Mouse (Mus musculus): Measurements from ENCODE around the gene Col4a1. TPM values are rescaled to one million over a fixed set of nuclear protein-coding genes. Genes with fewer than 3 reads are reported as not detected.

The Col4a1 gene
- polyA plus RNA-seq, 1 experiment from 2014 or later, result 368 TPM

DNA sequence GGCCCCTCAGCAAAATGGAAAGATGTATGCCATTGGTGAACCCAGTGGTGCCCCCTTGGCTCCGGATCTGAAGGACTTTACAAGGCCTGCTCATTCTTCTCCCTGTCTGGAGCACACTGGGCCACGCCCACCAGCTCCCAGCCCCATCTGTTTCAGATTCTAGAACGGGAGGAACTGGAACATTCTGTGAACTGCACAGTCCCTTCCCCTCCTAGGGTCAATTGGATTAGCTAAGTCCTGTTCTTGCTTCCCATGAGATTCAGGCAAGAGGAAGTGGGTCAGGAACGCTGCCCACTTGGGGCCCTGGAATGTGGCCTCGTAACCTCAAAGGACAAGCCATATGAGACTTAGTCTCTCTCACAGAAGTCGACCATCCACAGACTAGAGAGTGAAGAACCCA lies 41.8 kb downstream of the Col4a1 start:
- Histone ChIP-seq H3K9me3 (ENCODE audit: control insufficient read depth, low read length) (no peaks in the 10 kb centered on the region), H3K4me3 (ENCODE audit: low read length) (no peak overlapping the region), H3K9ac (ENCODE audit: low read length) (no peak overlapping the region), H3K27me3 (ENCODE audit: control insufficient read depth, insufficient read depth, low read depth, low read length) (no peaks in the 10 kb centered on the region), H3K36me3 (ENCODE audit: control insufficient read depth, insufficient read depth, low read length) (peaks cover 8% of the 10 kb centered on the region), H3K4me1 (replicated peaks; ENCODE audit: control insufficient read depth, insufficient read depth, low read length) (peaks cover 64% of the 10 kb centered on the region), H3K27ac (ENCODE audit: low read length) (no peak overlapping the region), H3K4me2 (ENCODE audit: low read depth, low read length) (no peak overlapping the region)
- ATAC-seq (ENCODE audit: low read depth), result peak; percentile 34; the same call in 1 of the 2 replicates
- WGBS, result 56% methylated on average over 6 of the region's 6 CpGs

DNA sequence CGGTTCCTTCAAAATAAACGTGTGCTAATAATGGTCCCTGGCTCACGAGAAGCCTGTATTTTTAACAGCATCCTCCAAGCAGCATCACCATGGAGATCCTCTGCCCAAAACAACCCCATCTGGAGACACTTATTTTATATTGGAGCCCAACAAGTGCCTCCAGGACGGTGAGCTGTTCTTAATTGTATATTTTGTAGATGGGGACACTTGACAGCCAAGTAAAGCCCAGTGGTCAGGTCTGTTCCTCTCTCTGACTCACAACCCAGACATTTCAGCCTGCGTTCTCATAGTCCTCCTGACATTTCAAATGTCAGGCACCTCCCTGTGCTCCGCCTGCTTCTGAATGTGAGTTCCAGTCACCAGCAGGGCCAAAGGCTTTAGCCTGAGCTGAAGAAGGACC lies 43.9 kb downstream of the Col4a1 start:
- H3K9ac ChIP-seq (ENCODE audit: low read length), result no peak overlapping the region
- H3K36me3 ChIP-seq (ENCODE audit: control insufficient read depth, insufficient read depth, low read length), result peaks cover 10% of the 10 kb centered on the region
- WGBS, result 72% methylated on average over 6 of the region's 6 CpGs
- no peaks in the 10 kb centered on the region for H3K27me3 ChIP-seq (ENCODE audit: control insufficient read depth, insufficient read depth, low read depth, low read length)
- peak overlapping the region; percentile 27; the same call in 1 of the 2 replicates for H3K27ac ChIP-seq (ENCODE audit: low read length)
- no peak overlapping the region for H3K4me2 ChIP-seq (ENCODE audit: low read depth, low read length)
- peaks cover 55% of the 10 kb centered on the region for H3K4me1 ChIP-seq (replicated peaks; ENCODE audit: control insufficient read depth, insufficient read depth, low read length)
- no peak for ATAC-seq (ENCODE audit: low read depth)
- H3K9me3 ChIP-seq (ENCODE audit: control insufficient read depth, low read length), result no peaks in the 10 kb centered on the region
- no peak overlapping the region for H3K4me3 ChIP-seq (ENCODE audit: low read length)

DNA sequence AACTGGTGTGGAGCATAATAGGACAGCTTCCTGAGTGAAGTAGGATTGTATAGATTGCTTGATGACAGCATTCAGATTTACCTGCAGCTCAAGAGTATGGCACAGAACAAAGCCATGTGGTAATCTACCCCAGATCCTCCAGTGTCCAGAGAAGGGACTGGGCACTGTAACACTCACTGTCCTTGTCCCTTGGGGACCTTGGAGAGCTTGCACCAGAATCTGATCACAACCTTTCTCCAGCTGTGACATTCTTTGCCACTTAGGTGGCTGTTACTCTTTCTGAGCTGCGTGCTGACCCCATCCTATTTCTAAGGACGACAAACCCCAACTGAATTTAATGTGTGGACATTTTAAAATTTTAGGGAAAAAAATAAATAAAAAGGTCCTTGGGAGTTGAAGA lies 46.2 kb downstream of the Col4a1 start:
- Histone ChIP-seq H3K4me2 (ENCODE audit: low read depth, low read length) (no peak overlapping the region), H3K36me3 (ENCODE audit: control insufficient read depth, insufficient read depth, low read length) (peaks cover 10% of the 10 kb centered on the region), H3K9me3 (ENCODE audit: control insufficient read depth, low read length) (no peaks in the 10 kb centered on the region), H3K9ac (ENCODE audit: low read length) (no peak overlapping the region), H3K4me1 (replicated peaks; ENCODE audit: control insufficient read depth, insufficient read depth, low read length) (peaks cover 50% of the 10 kb centered on the region), H3K27ac (ENCODE audit: low read length) (no peak overlapping the region), H3K4me3 (ENCODE audit: low read length) (no peak overlapping the region), H3K27me3 (ENCODE audit: control insufficient read depth, insufficient read depth, low read depth, low read length) (no peaks in the 10 kb centered on the region)
- no peak for ATAC-seq (ENCODE audit: low read depth)
- 73% methylated on average over 2 of the region's 2 CpGs for WGBS

DNA sequence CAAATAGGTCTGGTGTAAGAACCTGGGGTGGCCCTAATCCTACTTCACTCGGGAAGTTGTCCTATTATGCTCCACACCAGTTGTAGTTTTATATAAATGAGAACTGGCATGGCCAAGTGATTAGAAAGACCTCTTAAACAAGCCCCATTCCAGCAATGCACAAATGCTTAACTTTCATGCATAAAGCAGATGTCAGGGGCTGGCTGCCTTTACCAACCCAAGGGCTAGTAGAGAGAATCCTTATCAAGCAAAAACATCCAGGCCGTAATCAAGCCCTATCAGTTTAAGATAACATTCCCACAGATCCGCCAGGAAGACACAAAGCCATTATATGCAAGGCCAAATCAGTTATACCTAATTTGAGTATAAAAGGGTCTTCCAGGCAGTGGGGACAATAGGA lies 46.7 kb downstream of the Col4a1 start:
- no peak for ATAC-seq (ENCODE audit: low read depth)
- WGBS, result 70% methylated on average over 3 of the region's 3 CpGs
- H3K4me3 ChIP-seq (ENCODE audit: low read length), result no peak overlapping the region
- H3K9ac ChIP-seq (ENCODE audit: low read length), result no peak overlapping the region
- H3K27ac ChIP-seq (ENCODE audit: low read length), result no peak overlapping the region
- H3K27me3 ChIP-seq (ENCODE audit: control insufficient read depth, insufficient read depth, low read depth, low read length), result no peaks in the 10 kb centered on the region
- H3K4me1 ChIP-seq (replicated peaks; ENCODE audit: control insufficient read depth, insufficient read depth, low read length), result peaks cover 46% of the 10 kb centered on the region
- peaks cover 10% of the 10 kb centered on the region for H3K36me3 ChIP-seq (ENCODE audit: control insufficient read depth, insufficient read depth, low read length)
- H3K4me2 ChIP-seq (ENCODE audit: low read depth, low read length), result no peak overlapping the region
- no peaks in the 10 kb centered on the region for H3K9me3 ChIP-seq (ENCODE audit: control insufficient read depth, low read length)

DNA sequence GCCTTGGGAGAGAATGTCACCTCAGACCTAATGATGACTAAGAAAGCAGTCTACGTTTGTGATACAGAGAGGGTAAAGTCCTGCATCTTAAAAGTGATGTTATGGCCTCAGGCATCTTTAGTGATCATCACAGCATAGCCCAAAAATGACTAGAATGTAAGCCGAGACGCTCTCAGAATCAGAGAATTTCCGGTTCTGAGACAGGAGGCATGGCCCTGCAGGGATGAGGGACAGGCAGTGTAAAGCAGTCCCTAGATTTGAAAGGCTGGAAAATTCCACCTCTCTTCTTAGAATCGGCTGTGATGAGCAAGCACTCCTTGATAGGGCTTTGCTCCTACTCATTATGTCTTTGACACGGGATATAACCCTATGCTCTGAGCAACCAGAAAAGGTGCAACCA lies 48.8 kb downstream of the Col4a1 start:
- Histone ChIP-seq H3K9ac (ENCODE audit: low read length) (no peak overlapping the region), H3K4me1 (replicated peaks; ENCODE audit: control insufficient read depth, insufficient read depth, low read length) (peaks cover 49% of the 10 kb centered on the region), H3K36me3 (ENCODE audit: control insufficient read depth, insufficient read depth, low read length) (peaks cover 10% of the 10 kb centered on the region), H3K4me2 (ENCODE audit: low read depth, low read length) (no peak overlapping the region), H3K27me3 (ENCODE audit: control insufficient read depth, insufficient read depth, low read depth, low read length) (no peaks in the 10 kb centered on the region), H3K4me3 (ENCODE audit: low read length) (no peak overlapping the region), H3K9me3 (ENCODE audit: control insufficient read depth, low read length) (no peaks in the 10 kb centered on the region), H3K27ac (ENCODE audit: low read length) (no peak overlapping the region)
- WGBS, result 78% methylated on average over 6 of the region's 6 CpGs
- ATAC-seq (ENCODE audit: low read depth), result no peak

DNA sequence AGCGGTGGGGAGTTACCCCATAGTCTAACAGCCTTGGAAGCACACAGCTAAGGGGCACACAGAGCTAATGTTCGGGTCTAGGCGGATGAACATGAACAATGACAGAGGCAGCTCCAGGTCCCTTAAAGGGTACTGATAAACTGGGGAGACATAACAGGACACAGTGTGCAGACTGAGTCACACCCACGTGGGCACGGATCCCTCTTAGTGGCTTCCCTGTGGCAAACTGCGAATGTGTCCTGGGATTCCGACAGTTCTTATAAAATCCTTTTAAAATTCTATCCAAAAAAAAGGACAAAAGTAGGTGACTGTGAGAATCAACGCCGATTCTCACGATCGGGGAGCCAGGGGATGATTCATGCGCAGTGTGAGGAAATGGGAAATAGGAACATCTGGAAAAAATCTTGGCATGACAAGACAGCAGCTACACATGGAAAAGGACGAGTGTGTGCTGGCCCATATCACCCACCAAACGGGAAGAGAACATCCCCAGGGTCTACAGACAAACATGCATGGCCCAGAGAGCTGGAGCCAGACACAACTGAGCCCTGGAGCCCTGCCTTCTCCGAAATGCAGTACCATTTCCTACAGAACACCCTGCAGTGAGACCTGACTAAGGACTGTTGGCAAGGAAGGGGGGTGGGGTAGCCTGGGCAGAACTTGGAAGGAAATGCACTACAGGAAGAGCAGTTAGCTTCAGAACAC lies 50.4 kb downstream of the Col4a1 start:
- Histone ChIP-seq H3K27ac (ENCODE audit: low read length) (peak overlapping the region; percentile 15; the same call in 1 of the 2 replicates), H3K4me1 (replicated peaks; ENCODE audit: control insufficient read depth, insufficient read depth, low read length) (peaks cover 50% of the 10 kb centered on the region), H3K9me3 (ENCODE audit: control insufficient read depth, low read length) (no peaks in the 10 kb centered on the region), H3K9ac (ENCODE audit: low read length) (no peak overlapping the region), H3K36me3 (ENCODE audit: control insufficient read depth, insufficient read depth, low read length) (peaks cover 10% of the 10 kb centered on the region), H3K4me3 (ENCODE audit: low read length) (no peak overlapping the region), H3K4me2 (ENCODE audit: low read depth, low read length) (no peak overlapping the region), H3K27me3 (ENCODE audit: control insufficient read depth, insufficient read depth, low read depth, low read length) (no peaks in the 10 kb centered on the region)
- WGBS, result 61% methylated on average over 15 of the region's 15 CpGs
- ATAC-seq (ENCODE audit: low read depth), result peak; percentile 60

DNA sequence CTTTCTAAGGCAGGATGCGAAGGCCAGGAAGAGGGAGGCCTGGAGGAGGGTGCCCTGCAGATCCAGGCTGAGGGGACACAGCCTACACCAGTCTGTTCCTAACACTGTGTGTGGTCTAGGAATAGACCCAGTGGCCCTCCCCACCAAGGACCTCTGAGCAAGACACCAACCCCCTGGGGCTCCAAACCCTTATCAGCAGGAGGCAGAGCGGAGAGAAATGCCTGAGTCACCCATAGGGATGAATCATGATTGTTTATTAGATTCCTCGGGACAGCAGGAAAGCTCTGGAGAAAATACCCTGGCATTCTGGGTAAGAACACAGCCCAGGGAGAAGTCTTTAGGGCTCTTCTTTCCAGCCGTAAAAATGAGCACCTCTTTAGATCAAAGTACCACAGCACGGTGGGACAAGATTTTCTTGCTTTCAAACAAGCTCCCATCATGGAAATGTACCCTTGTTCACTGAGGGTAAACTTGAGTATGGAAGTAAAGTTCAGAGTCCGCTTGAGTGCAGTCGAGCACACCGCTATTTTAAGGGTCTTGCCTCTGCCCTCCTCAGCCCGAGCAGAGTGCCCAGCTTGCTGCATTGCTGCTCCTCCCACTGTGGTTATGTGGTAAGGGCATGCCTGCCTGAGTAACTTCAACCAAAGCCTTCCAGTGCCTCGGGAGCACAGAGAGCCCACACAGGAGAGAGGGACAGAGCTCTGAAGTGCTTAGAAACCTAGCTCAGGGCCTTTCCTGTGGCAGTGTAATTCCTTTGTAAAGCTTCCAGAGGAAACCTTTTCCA lies 52.6 kb downstream of the Col4a1 start:
- 20% methylated on average over 10 of the region's 10 CpGs for WGBS
- H3K9ac ChIP-seq (ENCODE audit: low read length), result 0 out of 2 replicates have a peak overlapping the region, but pooled peaks have one; percentile 38
- peak; percentile 66 for ATAC-seq (ENCODE audit: low read depth)
- H3K36me3 ChIP-seq (ENCODE audit: control insufficient read depth, insufficient read depth, low read length), result peaks cover 2% of the 10 kb centered on the region; the same call in 1 of the 2 replicates
- no peak overlapping the region for H3K4me3 ChIP-seq (ENCODE audit: low read length)
- no peak overlapping the region for H3K4me2 ChIP-seq (ENCODE audit: low read depth, low read length)
- H3K9me3 ChIP-seq (ENCODE audit: control insufficient read depth, low read length), result no peaks in the 10 kb centered on the region
- peaks cover 55% of the 10 kb centered on the region for H3K4me1 ChIP-seq (replicated peaks; ENCODE audit: control insufficient read depth, insufficient read depth, low read length)
- peak overlapping the region; percentile 56 for H3K27ac ChIP-seq (ENCODE audit: low read length)
- H3K27me3 ChIP-seq (ENCODE audit: control insufficient read depth, insufficient read depth, low read depth, low read length), result no peaks in the 10 kb centered on the region

DNA sequence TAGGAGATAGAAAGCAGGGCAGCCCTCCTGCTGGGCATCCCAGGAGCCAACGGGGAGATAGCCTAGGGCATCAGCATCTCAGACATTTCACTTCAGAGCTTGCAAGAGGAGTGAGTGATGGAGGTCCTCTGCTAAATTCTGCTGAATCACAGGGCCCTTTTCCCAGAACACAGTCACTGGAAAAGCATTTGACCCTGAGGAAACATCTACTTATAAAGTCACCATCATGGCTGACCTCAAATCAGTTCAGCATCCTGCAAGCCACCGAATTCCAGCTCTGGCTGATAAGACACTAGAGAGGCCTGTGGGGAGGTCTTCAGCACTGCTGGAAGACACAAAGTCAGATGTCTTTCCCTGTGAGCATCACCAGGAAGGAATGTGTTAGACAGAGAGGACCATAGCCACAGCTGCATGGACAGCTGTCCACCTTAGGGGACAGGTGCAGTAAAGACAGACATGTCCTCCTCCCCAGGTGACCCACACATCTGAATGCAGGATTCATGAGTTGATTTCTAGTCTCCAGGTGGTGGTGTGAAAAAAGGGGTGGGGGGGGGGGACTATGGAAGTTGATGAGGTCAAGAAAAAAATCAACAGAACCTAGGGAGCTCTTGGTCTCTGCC lies 54.0 kb downstream of the Col4a1 start:
- Histone ChIP-seq H3K27me3 (ENCODE audit: control insufficient read depth, insufficient read depth, low read depth, low read length) (no peaks in the 10 kb centered on the region), H3K4me2 (ENCODE audit: low read depth, low read length) (no peak overlapping the region), H3K4me1 (replicated peaks; ENCODE audit: control insufficient read depth, insufficient read depth, low read length) (peaks cover 53% of the 10 kb centered on the region), H3K4me3 (ENCODE audit: low read length) (no peak overlapping the region), H3K36me3 (ENCODE audit: control insufficient read depth, insufficient read depth, low read length) (no peaks in the 10 kb centered on the region), H3K9ac (ENCODE audit: low read length) (no peak overlapping the region), H3K27ac (ENCODE audit: low read length) (no peak overlapping the region), H3K9me3 (ENCODE audit: control insufficient read depth, low read length) (no peaks in the 10 kb centered on the region)
- ATAC-seq (ENCODE audit: low read depth), result no peak
- WGBS, result 27% methylated on average over 2 of the region's 2 CpGs

All from lung, embryonic 16.5 days (tissue).